Mouse (Mus musculus) T-cell, adult 2 months (primary cell): Measurements from ENCODE around the gene Triml1.

Source experiments
- DNase-seq: peaks from one replicate; pipeline ENCODE4 v3.0.0; 2022; ENCODE audit warnings: low spot score

Gene Triml1

GRCm38 (mm10) chr8:43141386-43141785, at the start of gene Triml1:
Gene Triml1, minus strand, starts transcription at chr8:43141486.
- DNase-seq = no peak

GRCm38 (mm10) chr8:43182281-43182680, 41.0 kb upstream of the Triml1 start:
- DNase-seq = no peak

- no peak for DNase-seq
Measured at GRCm38 (mm10) chr8:43180054-43180690, 38.9 kb upstream of the Triml1 start, which contains the start of gene Triml2. Gene Triml2, plus strand, starts transcription at chr8:43180541.

GRCm38 (mm10) chr8:43179189-43179588, 37.9 kb upstream of the Triml1 start:
- DNase-seq = no peak

- DNase-seq = no peak
Measured at GRCm38 (mm10) chr8:43178263-43178662, 37.0 kb upstream of the Triml1 start.

GRCm38 (mm10) chr8:43176766-43177486, 35.6 kb upstream of the Triml1 start:
- DNase-seq = no peak

GRCm38 (mm10) chr8:43169249-43169755, 28.0 kb upstream of the Triml1 start:
- DNase-seq = no peak

- DNase-seq = no peak
Measured at GRCm38 (mm10) chr8:43168083-43168482, 26.8 kb upstream of the Triml1 start.

GRCm38 (mm10) chr8:43164453-43164852, 23.2 kb upstream of the Triml1 start:
- DNase-seq = no peak

- no peak for DNase-seq
Measured at GRCm38 (mm10) chr8:43163255-43163654, 22.0 kb upstream of the Triml1 start.

GRCm38 (mm10) chr8:43149307-43149706, 8.0 kb upstream of the Triml1 start:
- no peak for DNase-seq

GRCm38 (mm10) chr8:43111205-43111827, 30.0 kb downstream of the Triml1 start:
- no peak for DNase-seq
